ENCODE assay signal across 10 mouse cellular contexts in the genomic region with DNA sequence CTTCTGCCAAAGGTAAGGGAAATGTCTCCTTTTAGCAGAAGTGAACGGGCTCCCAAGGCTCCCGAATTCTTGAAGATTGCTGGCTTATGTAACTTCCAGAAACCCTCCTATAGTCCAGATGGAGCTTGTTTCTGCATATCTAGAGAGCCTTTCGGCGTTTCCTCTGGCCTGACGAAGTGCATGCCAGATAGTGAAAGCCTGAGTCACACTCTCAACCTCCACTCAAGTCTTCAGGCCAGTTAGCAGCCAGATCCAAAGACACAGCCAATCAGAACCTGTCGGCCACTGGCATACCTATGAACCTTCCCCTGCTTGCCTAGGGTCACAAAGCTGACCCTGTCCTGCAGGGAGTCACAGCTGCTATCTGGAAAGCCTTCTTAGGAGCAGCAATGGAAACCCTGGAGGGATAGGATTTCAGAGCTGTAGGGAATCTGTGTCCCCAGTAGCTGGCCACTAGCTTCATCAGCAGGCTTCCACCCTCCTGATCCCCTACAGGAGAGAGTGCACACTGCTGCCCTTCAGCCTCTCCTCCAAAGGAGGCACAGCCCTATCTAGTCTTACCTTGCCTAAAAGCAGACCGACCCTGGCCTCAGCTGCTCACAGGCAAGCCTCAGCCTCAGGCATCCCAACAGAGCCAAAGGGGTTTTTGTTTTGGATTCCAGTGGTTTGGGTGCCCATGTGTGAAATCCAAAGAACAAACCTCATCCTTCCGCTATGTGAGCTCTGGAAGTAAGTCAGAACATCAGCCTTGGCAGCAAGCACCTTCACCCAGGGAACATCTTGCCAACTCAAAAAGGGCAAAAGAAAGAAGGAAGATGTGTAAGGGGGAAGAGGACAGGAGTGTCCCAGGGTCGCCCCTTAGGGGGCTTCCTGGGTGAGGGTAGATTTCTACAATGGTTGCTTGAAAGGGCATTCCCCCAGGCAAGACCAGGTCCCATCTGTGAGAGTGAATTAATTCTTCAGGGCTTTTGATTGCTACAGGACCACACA. TPM values are rescaled to one million over a fixed set of nuclear protein-coding genes. Genes with fewer than 3 reads are reported as not detected.
DNase-seq lines count a peak whose midpoint lies in the region; ATAC-seq lines count a peak whose summit lies in the region.
"Had no signal": no experiment of that assay in that cellular context is flagged by ENCODE, and none has a peak within 500 bp of the region (broad histone marks: within the 10 kb centered on the region; RNA-seq: fewer than 3 reads in every experiment).

No protein-coding gene starts in this region.

- H3K9me3 ChIP-seq in neural tube, embryonic 15.5 days (replicated peaks) = no peaks in the 10 kb centered on the region
- no peaks in the 10 kb centered on the region for H3K9me3 ChIP-seq in heart, embryonic 13.5 days
- no peaks in the 10 kb centered on the region for H3K9me3 ChIP-seq in forebrain, embryonic 15.5 days
- no peaks in the 10 kb centered on the region for H3K9me3 ChIP-seq in intestine, embryonic 16.5 days (ENCODE audit: control insufficient read depth, low read length)
- H3K9me3 ChIP-seq: stomach, embryonic 15.5 days had no signal

- no peak overlapping the region for H3K4me3 ChIP-seq in neural tube, embryonic 15.5 days (replicated peaks)
- H3K4me3 ChIP-seq in heart, embryonic 13.5 days = no peak overlapping the region
- H3K4me3 ChIP-seq in forebrain, embryonic 15.5 days = no peak overlapping the region
- no peak overlapping the region for H3K4me3 ChIP-seq in intestine, embryonic 16.5 days (ENCODE audit: low read length)
- H3K4me3 ChIP-seq: stomach, embryonic 15.5 days had no signal

- no peaks in the 10 kb centered on the region for H3K27me3 ChIP-seq in neural tube, embryonic 15.5 days (replicated peaks)
- no peaks in the 10 kb centered on the region for H3K27me3 ChIP-seq in heart, embryonic 13.5 days (replicated peaks)
- no peaks in the 10 kb centered on the region for H3K27me3 ChIP-seq in forebrain, embryonic 15.5 days
- H3K27me3 ChIP-seq in intestine, embryonic 16.5 days (replicated peaks; ENCODE audit: control insufficient read depth, insufficient read depth, low read length) = no peaks in the 10 kb centered on the region
- H3K27me3 ChIP-seq: stomach, embryonic 15.5 days had no signal

- no peaks in the 10 kb centered on the region for H3K4me1 ChIP-seq in neural tube, embryonic 15.5 days
- H3K4me1 ChIP-seq in heart, embryonic 13.5 days = peaks cover 36% of the 10 kb centered on the region
- H3K4me1 ChIP-seq in forebrain, embryonic 15.5 days = no peaks in the 10 kb centered on the region
- no peaks in the 10 kb centered on the region for H3K4me1 ChIP-seq in intestine, embryonic 16.5 days (ENCODE audit: control insufficient read depth, insufficient read depth, low read length)

- no peak overlapping the region for H3K4me2 ChIP-seq in neural tube, embryonic 15.5 days
- H3K4me2 ChIP-seq in heart, embryonic 13.5 days = peak overlapping the region; percentile 18; the same call in 1 of the 2 replicates
- no peak overlapping the region for H3K4me2 ChIP-seq in forebrain, embryonic 15.5 days (replicated peaks)
- no peak overlapping the region for H3K4me2 ChIP-seq in intestine, embryonic 16.5 days (ENCODE audit: low read depth, low read length)
- H3K4me2 ChIP-seq: stomach, embryonic 15.5 days had no signal

- no peaks in the 10 kb centered on the region for H3K36me3 ChIP-seq in neural tube, embryonic 15.5 days
- no peaks in the 10 kb centered on the region for H3K36me3 ChIP-seq in heart, embryonic 13.5 days
- H3K36me3 ChIP-seq in forebrain, embryonic 15.5 days = no peaks in the 10 kb centered on the region
- no peaks in the 10 kb centered on the region for H3K36me3 ChIP-seq in intestine, embryonic 16.5 days (ENCODE audit: control insufficient read depth, insufficient read depth, low read length)
- H3K36me3 ChIP-seq: stomach, embryonic 15.5 days had no signal

- ATAC-seq in neural tube, embryonic 15.5 days (ENCODE audit: low FRiP score) = no peak
- no peak for ATAC-seq in heart, embryonic 13.5 days (ENCODE audit: extremely low read depth, insufficient number of reproducible peaks, low FRiP score, low TSS enrichment)
- no peak for ATAC-seq in forebrain, embryonic 15.5 days (replicated peaks)
- no peak for ATAC-seq in intestine, embryonic 16.5 days

- no peak overlapping the region for H3K9ac ChIP-seq in neural tube, embryonic 15.5 days (replicated peaks)
- peak overlapping the region; percentile 56 for H3K9ac ChIP-seq in heart, embryonic 13.5 days
- no peak overlapping the region for H3K9ac ChIP-seq in forebrain, embryonic 15.5 days (replicated peaks)
- H3K9ac ChIP-seq in intestine, embryonic 16.5 days (ENCODE audit: low read depth, low read length) = no peak overlapping the region
- H3K9ac ChIP-seq: stomach, embryonic 15.5 days had no signal

- peak; percentile 14 for DNase-seq in embryo, embryonic 9.5 days (ENCODE audit: extremely low spot score)
- DNase-seq in embryo, embryonic 10 days (ENCODE audit: low spot score) = no peak
- DNase-seq in neural tube, embryonic 10.5 days (ENCODE audit: extremely low spot score, low spot score) = peak; percentile 16
- DNase-seq in mesoderm, embryonic 11.5 days (ENCODE audit: low read depth, low spot score) = peak; percentile 14
- DNase-seq: kidney, postnatal 14 days had no signal

- no peak overlapping the region for H3K27ac ChIP-seq in neural tube, embryonic 15.5 days (replicated peaks)
- H3K27ac ChIP-seq in heart, embryonic 13.5 days (replicated peaks) = peak overlapping the region; percentile 45; the same call in 1 of the 2 replicates
- H3K27ac ChIP-seq in forebrain, embryonic 15.5 days (replicated peaks) = no peak overlapping the region
- no peak overlapping the region for H3K27ac ChIP-seq in intestine, embryonic 16.5 days (ENCODE audit: low read length)
- H3K27ac ChIP-seq: stomach, embryonic 15.5 days had no signal

- WGBS in neural tube, embryonic 15.5 days = 74% methylated on average over 9 of the region's 9 CpGs
- 28% methylated on average over 9 of the region's 9 CpGs for WGBS in heart, embryonic 13.5 days
- 79% methylated on average over 9 of the region's 9 CpGs for WGBS in forebrain, embryonic 15.5 days
- 53% methylated on average over 9 of the region's 9 CpGs for WGBS in intestine, embryonic 16.5 days

RNA-seq across cellular contexts. Expression of a gene that starts 9.5 kb away (rescaled TPM):
- 199 and 230 TPM in 2 replicates for polyA plus RNA-seq in neural tube, embryonic 15.5 days (2015; fragmentation: Nextera tagmentation; extraction: Ambion mirVana)
- 71.1 and 72.1 TPM in 2 replicates for polyA plus RNA-seq in heart, embryonic 13.5 days (2015; fragmentation: Nextera tagmentation; extraction: Ambion mirVana)
- polyA plus RNA-seq in forebrain, embryonic 15.5 days (2015; fragmentation: Nextera tagmentation; extraction: Ambion mirVana) = 211 and 228 TPM in 2 replicates
- polyA plus RNA-seq in intestine, embryonic 16.5 days (2015; fragmentation: Nextera tagmentation; extraction: Ambion mirVana) = 47.0 and 51.6 TPM in 2 replicates

RNA-seq across cellular contexts. Expression of a gene that starts 35.7 kb away (rescaled TPM):
- 273 and 319 TPM in 2 replicates for polyA plus RNA-seq in neural tube, embryonic 15.5 days (2015; fragmentation: Nextera tagmentation; extraction: Ambion mirVana)
- 348 and 374 TPM in 2 replicates for polyA plus RNA-seq in heart, embryonic 13.5 days (2015; fragmentation: Nextera tagmentation; extraction: Ambion mirVana)
- polyA plus RNA-seq in forebrain, embryonic 15.5 days (2015; fragmentation: Nextera tagmentation; extraction: Ambion mirVana) = 543 and 563 TPM in 2 replicates
- polyA plus RNA-seq in intestine, embryonic 16.5 days (2015; fragmentation: Nextera tagmentation; extraction: Ambion mirVana) = 404 and 487 TPM in 2 replicates

RNA-seq across cellular contexts. Expression of a gene that starts 53.4 kb away (rescaled TPM):
- 169 and 199 TPM in 2 replicates for polyA plus RNA-seq in neural tube, embryonic 15.5 days (2015; fragmentation: Nextera tagmentation; extraction: Ambion mirVana)
- 64.6 and 71.2 TPM in 2 replicates for polyA plus RNA-seq in heart, embryonic 13.5 days (2015; fragmentation: Nextera tagmentation; extraction: Ambion mirVana)
- polyA plus RNA-seq in forebrain, embryonic 15.5 days (2015; fragmentation: Nextera tagmentation; extraction: Ambion mirVana) = 163 and 175 TPM in 2 replicates
- 46.9 and 53.2 TPM in 2 replicates for polyA plus RNA-seq in intestine, embryonic 16.5 days (2015; fragmentation: Nextera tagmentation; extraction: Ambion mirVana)
